Mouse (Mus musculus) c-Kit-positive CD71-positive TER-119-positive erythroid progenitor cells, embryonic 14.5 days (primary cell): ENCODE results near the gene Spaca7.
"Not testable (repeated sequence)": the region's sequence is repeated elsewhere in the genome, so short reads cannot be mapped to it uniquely, and the experiment has no call there.

Experiments used
- DNase-seq: peaks from one replicate; pipeline ENCODE4 v3.0.0-alpha.2; 2013; ENCODE audit warnings: low spot score

Gene Spaca7

GRCm38 (mm10) chr8:12572814-12573534, at the start of gene Spaca7:
TSS of gene Spaca7 (plus strand) at chr8:12573029.
- DNase-seq, result no peak

- no peak for DNase-seq
Observed at GRCm38 (mm10) chr8:12524279-12524678, 48.5 kb upstream of the Spaca7 start.

- DNase-seq, result no peak
Observed at GRCm38 (mm10) chr8:12528659-12529058, 44.2 kb upstream of the Spaca7 start.

GRCm38 (mm10) chr8:12535617-12536016, 37.2 kb upstream of the Spaca7 start:
- DNase-seq, result no peak

- no peak for DNase-seq
Observed at GRCm38 (mm10) chr8:12536306-12536705, 36.5 kb upstream of the Spaca7 start.

GRCm38 (mm10) chr8:12545236-12545635, 27.6 kb upstream of the Spaca7 start:
- DNase-seq, result no peak

GRCm38 (mm10) chr8:12545671-12546070, 27.2 kb upstream of the Spaca7 start:
- no peak for DNase-seq

GRCm38 (mm10) chr8:12547466-12548220, 25.2 kb upstream of the Spaca7 start:
- DNase-seq, result no peak

- no peak for DNase-seq
Observed at GRCm38 (mm10) chr8:12548255-12548654, 24.6 kb upstream of the Spaca7 start.

- DNase-seq, result no peak
Observed at GRCm38 (mm10) chr8:12548680-12549079, 24.1 kb upstream of the Spaca7 start.

GRCm38 (mm10) chr8:12555515-12556145, 17.2 kb upstream of the Spaca7 start:
- no peak for DNase-seq

- DNase-seq, result no peak
Observed at GRCm38 (mm10) chr8:12558786-12559185, 14.0 kb upstream of the Spaca7 start.

GRCm38 (mm10) chr8:12561403-12561960, 11.3 kb upstream of the Spaca7 start:
- peak; percentile 14 for DNase-seq

- no peak for DNase-seq
Observed at GRCm38 (mm10) chr8:12564307-12564706, 8.5 kb upstream of the Spaca7 start.

GRCm38 (mm10) chr8:12565488-12565887, 7.3 kb upstream of the Spaca7 start:
- no peak for DNase-seq

GRCm38 (mm10) chr8:12566509-12566908, 6.3 kb upstream of the Spaca7 start:
- no peak for DNase-seq

- DNase-seq, result no peak
Observed at GRCm38 (mm10) chr8:12576003-12576402, 3.2 kb downstream of the Spaca7 start.

- DNase-seq, result no peak
Observed at GRCm38 (mm10) chr8:12576739-12577138, 3.9 kb downstream of the Spaca7 start.

GRCm38 (mm10) chr8:12579339-12579999, 6.6 kb downstream of the Spaca7 start:
- not testable (repeated sequence) for DNase-seq

- DNase-seq, result no peak
Observed at GRCm38 (mm10) chr8:12583785-12584184, 11.0 kb downstream of the Spaca7 start.

GRCm38 (mm10) chr8:12607223-12607622, 34.4 kb downstream of the Spaca7 start:
- peak; percentile 56 for DNase-seq

- DNase-seq, result no peak
Observed at GRCm38 (mm10) chr8:12608810-12609209, 36.0 kb downstream of the Spaca7 start.
